Mouse (Mus musculus) mature B cell (primary cell): Measurements from ENCODE around the gene Rnf220.

Experiments
- in situ Hi-C: fragments of 300-500 bp; cut with MboI; formaldehyde crosslinking; loops from 2 replicates; pipeline ENCODE4 v1.14.3; 2019

Rnf220 gene

DNA sequence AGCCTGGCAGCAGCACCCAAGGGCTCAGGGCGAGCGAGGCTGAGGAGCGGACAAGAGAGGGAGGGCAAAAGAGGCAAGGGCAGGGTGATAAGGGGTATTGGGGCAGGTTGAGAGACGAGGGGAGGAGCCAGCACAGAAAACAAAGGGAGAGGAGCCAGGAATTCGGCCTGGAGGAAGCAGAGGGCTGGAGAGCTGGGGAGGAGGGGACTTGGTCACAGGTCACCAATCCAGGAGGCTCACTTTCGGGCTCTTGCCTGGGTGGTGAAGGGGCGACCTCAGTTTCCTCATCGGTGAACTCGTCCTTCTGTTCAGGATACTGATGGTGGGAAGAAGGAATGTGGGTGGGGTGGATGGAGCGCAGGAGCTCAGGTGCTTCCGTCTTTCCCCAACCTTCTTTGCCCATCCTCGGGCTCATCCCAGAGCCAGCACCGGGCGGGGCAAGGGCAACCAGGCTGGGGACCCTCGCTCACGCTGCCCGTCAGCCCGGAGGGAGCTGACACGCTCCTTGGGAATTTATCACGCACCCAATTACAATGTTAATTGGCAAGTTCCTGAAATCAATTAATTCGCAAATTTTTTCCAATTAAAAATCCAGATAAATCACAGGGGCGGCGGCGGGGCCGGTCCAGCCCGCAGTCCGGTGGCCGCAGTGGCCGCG lies 193.1 kb downstream of the Rnf220 start:
- in situ Hi-C loops: no loop called here

DNA sequence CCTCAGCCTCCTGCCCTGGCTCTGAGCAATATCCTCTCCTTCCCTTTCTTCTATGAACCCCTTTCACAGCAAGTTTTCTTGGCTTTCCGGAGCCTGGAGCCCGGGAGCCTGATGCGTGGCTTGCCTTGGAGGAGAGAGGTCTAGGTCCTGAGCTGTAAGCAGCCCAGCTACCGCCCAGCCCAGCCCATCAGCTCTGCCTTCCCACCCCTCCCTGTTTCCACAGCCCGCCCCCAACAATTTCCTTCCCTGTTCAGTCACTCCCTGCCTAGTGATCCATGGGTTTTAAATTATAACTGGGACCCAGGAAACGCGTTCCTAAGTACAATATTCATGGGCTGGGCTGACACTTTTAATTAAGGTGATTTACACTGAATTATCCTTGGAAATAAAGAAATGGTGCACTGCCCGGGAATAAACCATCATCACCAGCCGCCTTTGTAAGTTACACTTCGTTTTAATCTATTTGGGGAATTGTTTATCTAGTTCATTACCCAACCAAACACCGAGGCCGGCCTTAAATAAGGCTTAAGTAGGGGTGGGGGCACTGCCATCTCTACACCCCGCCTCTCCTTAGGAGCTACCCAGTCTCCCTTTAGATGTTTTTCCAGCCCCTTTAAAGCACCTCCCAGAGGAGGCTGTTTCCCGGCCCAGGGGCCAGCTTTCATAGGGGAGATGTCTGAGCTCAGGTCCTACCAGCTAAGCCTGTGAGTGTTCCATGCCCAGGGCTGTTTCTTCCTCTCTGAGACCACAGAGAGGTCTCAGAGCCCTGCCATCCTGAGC lies 194.6 kb downstream of the Rnf220 start:
- in situ Hi-C loops: no loop called here

DNA sequence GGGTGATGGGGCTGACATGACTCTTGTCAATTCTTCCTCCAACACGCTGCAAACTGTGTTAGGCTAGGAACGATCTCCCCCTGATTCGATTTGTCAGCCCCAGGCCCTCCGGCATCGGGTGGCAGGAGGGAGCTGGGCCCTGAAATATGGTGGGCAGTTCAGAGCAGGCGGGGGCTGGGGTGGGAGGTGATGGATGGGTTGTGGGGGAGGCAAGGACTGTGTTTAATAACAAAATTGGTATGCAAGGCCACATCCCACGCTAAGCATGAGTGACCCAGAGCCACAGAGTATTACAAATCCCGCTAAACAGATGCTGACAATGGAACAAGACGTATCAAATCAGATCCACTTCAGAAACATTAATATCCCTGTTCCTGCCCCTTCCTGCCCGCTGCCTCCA lies 196.9 kb downstream of the Rnf220 start:
- in situ Hi-C loops: no loop called here

DNA sequence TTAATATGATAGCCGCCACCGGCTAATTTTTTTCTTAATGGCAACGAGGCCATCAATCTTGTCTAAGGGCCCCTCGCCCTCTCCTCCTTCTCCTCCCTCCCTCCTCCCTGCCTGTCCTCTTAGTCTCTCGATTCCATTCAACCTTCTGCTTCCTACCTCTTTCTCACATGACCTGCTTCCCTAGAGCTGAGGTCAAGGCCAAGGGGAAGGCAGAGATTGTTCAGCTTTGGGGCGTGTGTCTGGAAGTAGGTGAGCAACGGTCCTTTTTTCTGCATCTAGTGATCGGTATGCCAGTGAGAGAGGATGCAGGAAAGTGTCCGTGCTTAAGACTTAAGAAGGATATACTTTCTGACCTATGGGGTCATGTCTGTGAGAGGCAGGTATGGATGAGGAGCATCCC lies 199.0 kb downstream of the Rnf220 start:
- in situ Hi-C loops: no loop called here

DNA sequence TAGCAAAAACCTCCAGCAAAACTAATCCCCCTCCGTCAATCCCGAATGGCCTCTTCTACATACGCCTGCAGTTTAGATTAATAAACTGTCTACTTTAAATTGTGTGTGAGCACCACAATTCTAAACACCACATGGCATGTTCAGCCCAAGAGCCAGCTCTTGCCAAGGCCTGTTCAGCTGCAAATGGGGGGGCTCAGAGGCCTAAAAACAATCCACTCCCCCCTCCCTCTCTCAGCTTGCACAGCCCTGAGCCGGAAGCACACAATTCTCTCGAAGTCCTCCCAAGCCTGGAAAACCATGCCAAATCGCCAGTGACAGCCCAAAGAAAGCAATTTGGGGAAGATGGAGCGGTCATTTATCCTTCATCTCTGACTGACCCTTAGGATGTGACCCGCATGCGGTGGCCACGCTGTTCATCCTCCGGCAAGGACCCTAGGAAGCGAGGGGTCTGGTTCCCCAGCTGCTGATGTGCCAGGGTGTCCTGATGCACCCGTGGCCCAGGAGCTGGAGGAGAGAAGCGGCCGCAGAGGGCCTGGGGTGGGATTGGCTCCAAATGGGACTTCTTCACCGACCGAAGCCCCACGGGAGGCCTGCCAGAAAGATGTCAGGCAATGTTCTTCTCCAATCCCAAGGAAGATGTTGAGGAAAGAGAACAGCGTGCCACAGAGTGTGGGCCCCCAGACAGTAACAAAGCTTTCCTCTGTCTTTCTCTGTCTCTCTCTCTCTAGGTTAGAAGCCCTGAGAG lies 199.8 kb downstream of the Rnf220 start:
- in situ Hi-C loops: no loop called here

DNA sequence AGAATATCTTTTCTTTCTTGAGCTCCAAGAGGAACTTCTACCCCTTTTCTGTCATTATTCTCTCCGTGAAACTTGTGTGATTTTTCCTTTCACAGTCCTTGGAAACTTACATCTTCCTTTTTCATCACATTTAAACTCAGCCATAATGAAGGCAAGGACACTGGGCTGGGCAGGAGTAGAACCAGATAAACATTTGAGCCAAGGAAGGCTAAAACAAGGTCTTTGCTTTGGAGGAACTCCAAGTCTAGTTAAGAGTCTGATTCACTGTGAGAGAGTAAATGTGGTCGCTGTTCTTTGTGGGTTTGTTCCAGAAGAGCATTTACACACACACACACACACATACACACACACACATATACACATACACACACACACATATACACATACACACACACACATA lies 205.2 kb downstream of the Rnf220 start:
- in situ Hi-C loops: no loop called here

DNA sequence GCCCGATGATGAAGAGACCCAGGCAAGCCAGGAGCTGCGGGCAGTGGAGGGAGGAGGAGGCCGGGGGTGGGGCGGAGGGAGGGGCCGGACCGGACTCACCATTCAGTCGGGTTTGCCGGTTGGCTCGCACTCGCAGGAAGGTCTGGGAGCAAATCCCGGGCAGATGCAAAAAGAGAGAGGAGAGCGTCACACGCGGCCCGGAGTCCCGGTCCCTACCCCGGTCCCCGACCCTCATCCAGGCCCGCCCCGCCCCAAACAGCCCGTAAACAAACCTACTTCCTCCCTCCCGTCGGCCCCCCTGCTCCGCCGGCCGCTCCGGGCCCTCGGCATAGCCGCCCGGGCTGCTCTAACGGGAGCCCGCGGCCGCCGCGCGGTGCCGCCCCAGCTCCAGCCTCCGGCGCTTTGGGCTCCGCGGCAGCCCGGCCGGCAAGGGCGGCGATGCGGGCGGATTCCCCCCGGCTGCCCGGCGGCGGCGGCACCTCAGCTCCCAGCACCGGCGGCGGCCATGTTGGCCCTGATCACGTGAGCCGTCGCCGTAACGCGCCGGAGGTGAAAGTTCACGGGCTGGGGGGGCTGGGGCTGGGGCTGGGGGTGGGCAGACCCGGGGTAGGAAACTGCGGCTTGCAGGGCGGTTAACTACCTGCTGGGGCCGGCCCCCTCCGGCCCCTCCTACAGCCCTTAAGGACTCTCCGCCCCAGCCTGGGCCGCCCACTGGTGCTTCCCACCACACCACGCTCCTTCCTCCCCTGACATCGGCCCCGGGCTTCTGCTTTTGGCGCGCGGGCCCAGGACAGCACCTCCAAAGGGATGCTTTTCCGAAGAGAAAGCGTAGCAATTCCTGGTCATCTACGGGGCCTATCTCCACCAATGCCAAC lies 207.7 kb downstream of the Rnf220 start:
- in situ Hi-C loops: no loop called here

DNA sequence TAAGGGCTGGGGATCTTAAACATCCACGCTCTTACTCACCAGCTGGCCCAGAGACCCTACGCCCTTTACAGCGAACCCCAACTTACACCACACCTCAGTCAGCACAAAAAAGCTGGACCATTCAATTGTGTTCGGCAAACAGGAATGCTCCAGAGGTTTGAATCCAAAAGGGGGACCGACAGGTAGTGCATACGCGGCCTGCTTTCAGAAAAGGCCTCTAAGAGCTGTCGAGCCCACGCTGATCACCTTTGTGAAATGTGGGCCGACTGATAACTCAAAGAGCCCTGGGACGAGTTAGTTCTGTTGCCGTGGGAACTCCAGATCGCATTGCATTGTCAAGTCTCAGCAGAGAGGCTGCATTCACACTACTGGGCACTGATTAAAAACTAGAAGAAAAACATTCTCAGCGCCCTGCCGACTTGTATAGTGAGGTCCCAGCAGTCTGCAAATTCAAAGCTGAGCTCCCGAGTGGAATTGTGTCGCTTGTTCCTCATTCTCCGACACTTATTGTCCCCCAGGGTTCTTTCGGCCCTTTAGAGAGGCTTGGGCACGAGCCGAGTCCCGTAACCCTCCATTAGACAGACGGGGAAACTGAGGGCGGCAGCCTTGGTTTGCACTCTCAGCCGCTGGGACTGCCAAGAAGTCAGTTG lies 208.4 kb downstream of the Rnf220 start:
- in situ Hi-C loops: no loop called here

DNA sequence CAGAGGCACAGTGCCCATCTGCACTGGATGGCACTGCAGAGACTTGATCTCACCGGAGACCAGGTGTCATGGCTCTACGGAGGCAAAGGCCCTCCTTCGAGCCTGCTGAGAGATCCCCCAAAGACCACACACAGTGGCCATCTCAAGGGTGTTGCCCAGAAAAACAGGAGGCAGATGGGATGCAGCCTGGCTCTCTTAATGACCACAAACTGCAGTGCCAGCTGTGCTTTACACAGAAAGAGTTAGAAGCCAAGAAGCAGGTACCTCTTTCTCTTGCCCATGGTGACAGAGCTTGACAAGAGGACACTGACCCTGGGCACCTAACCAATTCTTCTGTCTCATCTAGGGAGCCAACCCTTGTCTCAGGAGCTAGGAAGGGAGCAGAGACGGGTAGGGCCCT lies 212.5 kb downstream of the Rnf220 start:
- in situ Hi-C loops: no loop called here

DNA sequence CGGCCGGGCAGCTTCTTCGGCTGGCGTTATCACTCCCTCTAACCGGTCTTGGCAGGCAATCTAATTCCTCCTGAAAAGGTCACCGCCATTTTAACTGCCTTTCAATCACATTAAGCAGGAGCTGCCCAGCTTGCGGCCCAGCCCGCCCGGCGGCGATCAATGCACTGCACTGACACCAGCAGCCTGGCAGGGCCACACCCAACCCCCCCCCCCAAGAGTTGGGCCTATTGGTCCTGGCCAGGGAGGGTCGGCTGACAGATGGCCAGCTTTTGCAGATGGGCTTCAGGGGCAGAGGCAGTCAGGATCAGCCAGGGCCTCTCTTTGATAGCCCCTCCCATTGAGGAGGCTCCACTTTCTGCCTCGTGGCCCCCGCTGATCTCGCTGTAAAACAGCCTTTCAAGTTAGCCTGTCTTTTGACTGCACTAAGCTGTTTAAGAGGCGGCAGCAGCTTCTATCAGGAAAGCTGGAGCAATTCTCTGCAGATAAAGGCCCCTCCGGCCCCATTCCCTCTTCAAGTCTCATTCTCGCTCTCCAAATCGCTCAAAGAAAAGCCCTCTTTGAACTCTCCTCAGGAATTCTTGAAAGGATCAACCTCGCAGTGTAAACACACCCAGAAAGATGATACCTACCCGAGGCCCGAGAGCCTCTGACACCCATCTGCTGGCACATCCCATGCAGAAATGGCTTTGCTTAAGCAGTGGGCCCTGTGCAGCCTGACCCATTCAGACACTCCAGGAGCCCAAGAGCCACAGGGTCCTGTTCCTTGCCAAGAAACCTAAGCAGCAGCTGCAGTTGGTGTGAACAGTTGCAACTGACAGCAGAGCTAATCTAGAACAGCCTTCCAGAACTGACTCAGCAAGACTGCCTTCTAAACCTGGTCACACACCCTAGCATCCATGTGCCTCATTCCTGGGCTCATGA lies 213.3 kb downstream of the Rnf220 start:
- in situ Hi-C loops: no loop called here

DNA sequence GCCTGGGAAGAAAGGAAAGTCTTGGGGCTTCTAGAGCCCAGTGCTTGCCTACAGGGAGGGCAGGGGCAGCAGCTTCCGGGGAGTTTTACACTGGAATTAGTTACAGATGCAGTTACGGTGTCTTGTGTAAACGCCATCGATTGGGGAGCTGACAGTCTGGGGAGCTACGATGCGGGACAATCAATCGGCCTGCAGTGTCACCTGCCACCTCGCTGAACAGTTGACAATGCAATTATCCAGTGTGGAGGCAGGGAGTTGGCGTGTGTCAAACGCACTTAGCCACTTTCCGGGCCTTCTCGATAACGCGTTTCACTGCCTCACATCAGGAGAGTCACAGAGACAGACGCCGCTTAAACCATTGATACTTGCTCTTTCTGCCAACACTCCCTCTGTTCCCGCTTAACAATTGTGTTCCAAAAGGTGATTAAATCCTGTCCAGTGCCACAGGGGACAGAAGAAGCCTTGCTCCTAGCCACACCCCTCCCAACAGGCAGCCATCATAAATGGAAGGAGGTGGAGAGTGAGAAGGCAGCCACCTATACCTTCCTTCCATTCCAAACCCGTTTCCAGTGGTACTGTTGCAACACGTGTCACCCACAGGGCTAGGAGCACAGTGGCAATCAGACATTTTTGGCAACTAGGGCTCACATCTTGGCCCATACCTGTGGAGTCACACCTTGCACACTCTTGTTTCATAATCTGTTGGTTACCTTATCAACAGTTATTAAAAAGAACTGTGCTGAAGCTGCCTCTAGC lies 215.6 kb downstream of the Rnf220 start:
- in situ Hi-C loops: no loop called here

DNA sequence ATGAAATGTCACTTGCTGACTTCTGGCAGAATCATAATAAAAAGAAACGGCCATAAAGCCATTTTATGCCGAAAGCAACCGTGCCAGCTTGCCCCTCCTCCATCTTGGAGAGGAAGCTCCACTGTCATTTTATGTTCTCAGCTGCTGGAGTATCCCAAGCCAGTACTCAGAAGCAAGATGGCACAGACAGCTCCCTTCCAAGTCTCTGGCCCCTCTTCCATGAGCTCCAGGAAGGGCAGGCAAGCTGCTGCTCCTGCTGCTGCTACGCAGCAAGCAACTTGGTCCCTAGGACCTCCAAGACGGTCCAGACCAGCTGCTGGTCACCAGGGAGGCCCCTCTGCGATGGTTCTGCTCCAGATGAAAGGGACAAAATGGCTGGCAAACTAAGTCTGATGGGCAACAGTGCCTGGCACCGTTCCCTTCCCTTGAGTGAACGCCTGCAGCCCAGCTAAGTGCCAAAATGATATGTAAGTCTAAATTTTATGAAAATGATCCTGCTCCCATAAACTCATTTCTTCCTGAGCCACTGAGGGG lies 216.4 kb downstream of the Rnf220 start:
- in situ Hi-C loops: no loop called here

DNA sequence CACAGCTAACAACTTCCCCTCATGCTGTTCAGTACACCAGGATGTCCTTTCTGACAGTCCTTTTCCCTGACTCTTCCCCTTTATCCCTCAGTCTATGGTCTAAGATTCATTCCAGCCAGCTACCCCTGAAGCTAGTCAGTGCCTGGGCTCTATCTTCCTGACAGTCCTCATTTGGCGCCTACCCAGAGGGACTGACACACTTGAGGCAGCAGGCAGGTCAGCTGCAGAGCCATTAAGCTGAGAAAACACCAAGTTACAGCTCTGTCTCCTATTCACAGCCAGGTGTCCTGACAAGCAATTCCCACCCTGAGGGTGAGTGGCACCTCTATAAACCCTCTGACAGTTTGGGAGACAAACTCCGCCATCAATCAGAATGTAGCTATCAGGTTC lies 217.6 kb downstream of the Rnf220 start:
- in situ Hi-C loops: no loop called here

DNA sequence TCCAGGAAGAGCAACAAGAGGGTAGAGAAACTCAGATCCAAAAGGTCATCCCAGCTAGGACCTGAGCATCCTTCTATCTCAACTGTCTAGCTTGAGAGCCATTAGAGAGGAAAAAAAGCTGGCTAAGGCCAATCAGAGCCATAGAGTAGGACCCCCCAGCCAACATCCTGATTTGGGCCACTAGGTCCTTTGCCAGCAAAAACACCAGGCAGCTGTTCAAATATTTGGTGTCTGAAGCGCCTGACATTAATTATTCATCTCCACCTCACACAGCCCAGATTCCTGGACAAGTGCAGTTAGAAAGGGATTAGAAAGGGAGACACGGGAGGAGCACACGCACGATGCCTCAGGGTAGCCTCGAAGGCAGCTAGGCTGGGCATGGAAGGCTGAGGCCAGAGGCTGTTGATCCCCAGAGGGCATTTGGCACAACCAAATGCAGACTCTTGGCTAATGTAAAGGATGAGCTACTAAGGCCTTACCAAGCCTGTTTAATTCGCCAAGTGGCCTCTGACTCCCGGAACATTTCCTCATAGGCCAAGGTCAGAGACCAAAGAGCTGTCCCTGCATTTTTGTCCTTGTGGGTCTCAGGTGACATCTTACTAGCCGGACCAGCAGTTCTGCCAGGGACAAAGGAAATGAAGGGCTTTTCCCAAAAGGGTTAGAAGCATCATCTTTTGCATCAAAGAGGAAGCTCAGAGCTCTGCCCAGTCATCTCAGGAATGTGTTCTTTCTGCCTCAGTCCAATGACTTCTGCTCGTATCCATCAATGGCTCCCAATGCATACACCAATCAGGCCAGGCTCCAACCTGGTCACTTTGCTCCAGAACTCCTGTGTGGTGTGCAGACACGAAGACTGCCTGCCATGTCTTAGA lies 218.2 kb downstream of the Rnf220 start:
- in situ Hi-C loops: no loop called here

DNA sequence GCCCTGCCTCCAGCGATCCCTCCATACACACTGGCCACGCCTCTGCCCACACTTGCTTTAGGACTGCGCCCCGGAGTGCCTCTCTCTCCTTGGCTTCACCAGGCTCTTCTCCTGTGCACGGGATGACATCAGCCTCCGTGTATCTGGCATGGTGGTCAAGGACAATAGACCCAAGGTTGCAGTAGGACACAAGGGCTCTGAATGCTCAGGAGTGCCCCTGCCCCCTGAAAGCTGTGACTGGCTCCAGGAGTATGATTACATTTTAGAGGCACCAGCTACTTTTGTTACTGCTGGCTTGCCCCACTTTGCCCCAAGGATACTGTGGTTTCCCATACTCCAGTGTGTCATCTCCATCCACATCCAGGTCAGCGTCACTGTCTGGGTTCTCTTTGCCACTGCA lies 219.2 kb downstream of the Rnf220 start:
- in situ Hi-C loops: no loop called here

DNA sequence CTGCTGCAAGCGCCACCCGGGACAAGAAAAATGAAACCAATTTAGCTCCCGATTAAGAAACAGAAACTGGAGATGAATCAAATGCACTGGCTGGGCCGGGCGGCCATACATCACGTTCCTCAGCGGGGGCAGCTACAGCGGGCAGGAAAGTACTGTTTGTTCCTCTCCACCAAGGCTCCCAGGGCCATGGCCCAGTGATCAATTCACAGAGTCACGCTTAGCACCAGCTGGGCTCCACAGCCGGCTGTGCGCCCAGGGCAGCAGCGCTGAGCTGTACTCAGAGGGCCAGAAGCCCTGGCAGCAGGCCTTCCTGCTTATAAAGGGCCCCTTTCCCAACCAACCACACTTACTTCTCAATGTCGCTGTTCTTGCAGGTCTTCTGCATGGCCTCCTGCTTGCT lies 219.8 kb downstream of the Rnf220 start:
- in situ Hi-C loops: no loop called here

DNA sequence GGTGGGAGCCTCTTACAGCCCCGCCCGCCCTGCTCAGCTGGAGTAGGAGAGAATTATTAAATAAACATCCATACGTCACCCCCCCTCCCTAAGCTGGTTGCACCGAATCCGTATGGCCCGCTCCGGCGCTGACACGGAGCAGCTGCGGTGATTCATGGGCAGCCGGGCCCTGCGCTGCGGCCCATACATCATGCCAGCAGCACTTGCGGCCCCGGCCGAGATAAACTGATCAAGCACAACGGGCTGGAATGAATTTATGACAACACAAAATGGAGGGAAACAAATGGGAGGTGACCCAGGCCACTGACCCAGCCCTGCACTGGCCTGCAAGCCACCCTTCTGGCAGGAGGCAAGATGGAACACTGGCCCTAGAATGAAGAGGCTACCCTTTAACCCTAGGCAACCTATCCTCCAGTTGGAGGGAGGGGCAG lies 220.6 kb downstream of the Rnf220 start:
- in situ Hi-C loops: no loop called here

DNA sequence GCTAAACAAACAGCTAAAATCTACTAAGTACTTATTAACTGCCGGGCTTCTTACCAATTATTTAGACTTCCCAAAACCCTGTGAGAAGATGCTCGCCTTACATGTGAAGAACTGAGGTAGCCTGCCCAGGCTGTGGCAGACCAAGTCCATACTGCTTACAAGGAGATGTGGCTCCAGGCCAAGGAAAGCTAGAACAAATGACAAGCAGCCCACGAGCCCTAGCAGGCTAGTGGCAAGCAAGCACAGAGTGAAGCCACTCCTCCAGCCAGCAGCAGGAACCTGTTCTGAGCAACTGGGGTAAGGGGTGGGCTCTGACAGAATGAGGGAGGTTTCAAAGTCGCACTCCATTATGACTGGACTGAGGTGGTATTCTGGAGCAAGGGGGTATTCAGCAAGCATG lies 222.1 kb downstream of the Rnf220 start:
- in situ Hi-C loops: loop anchor here (25.0 kb wide), 1 partner anchor 263 kb away; no protein-coding TSS in a partner anchor
